Mouse (Mus musculus) kidney, adult 9 months (tissue): ENCODE measurements at regions not wholly inside any gene's neighbourhood (a gene's known extent, or its start where the extent isn't known, plus 50 kb on each side); places are given as distances from the start of the nearest gene placed in this dataset.

Experiments
- DNase-seq: peaks from one replicate; pipeline ENCODE4 v3.0.0; 2022

DNA sequence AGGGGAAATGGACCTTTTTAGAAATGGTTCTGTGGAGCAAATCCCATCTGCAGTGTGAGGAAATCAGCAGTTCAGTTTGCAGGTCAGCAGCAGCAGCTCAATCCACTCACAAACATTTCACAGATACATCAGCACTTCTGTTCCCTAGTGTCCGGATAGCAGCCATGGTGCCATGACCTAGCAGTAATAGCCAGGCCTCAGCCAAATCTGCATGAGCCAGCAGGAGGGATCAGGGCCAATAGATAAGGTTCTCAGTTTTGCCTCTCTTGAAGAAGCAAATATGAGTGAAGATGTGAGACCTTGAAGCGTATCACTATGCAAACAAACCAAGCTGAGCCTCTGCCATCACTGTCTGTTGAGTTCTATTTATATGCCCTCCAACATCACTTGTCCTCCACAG is 380.7 kb upstream of the Chrm3 start:
- no peak for DNase-seq

- no peak for DNase-seq
These were observed 365.1 kb upstream of the Chrm3 start for GRCm38 (mm10) chr13:10725745-10726171.

- no peak for DNase-seq
These were observed 364.7 kb upstream of the Chrm3 start for GRCm38 (mm10) chr13:10725335-10725734.

DNA sequence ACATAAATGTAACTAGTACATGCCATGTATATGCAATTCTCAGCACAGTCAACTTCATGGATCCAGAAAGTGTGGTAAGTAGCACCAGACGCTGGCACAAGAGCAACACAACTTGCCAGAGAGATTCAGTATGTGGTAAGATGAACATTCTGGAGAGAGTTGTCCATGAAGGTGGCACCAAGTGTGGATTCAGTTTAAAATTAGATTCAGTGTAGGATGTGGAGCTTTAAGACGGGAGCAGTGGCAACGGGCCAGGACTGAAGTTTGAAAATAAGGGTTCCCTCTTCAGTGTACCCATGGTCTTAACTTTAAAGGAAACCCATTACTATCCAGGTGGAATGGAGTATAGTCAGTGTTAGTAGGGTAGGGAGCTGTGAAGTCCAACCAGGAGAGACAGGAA is 360.0 kb upstream of the Chrm3 start:
- DNase-seq, result no peak

DNA sequence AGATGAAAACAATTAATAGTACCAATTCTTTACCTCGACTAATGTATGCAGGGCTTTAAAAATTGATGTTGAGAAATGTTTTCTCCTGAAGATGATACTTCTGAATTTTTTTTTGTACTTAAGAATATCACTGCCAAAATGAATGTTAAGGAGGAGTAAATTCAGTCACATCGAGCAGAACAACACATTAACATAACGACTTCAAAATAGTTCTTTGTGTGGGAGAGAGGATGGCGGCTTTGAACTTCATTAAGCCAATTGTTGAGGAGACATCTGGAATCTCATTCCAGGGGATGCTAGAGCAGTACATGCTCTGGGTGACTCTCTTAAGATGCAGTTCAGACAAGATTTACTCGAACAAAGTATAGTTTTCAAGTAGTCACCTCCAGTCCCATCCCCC is 350.8 kb upstream of the Chrm3 start:
- DNase-seq, result no peak

- no peak for DNase-seq
These were observed 350.3 kb upstream of the Chrm3 start for GRCm38 (mm10) chr13:10710909-10711308.

DNA sequence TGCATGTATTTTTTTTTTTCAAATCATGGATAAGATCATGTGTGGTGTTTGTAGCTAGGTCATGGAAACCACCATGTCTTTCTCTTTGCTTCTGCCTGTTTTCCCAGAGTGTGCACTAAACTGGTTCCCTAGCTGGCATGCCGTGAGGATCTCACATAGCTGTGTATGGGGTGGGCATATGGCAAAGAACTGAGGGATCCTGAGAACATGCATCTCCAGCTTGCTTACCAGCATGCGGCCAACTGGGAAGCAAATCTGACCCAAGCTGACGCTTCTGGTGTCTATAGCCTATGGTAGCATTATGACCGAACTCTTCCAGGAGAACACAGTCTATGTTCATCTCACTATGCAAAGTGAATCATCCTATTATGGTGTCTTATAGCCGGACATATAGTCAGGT is 336.5 kb upstream of the Chrm3 start:
- no peak for DNase-seq

GRCm38 (mm10) chr13:10696181-10696977 is 335.7 kb upstream of the Chrm3 start:
- DNase-seq, result peak; percentile 56

DNA sequence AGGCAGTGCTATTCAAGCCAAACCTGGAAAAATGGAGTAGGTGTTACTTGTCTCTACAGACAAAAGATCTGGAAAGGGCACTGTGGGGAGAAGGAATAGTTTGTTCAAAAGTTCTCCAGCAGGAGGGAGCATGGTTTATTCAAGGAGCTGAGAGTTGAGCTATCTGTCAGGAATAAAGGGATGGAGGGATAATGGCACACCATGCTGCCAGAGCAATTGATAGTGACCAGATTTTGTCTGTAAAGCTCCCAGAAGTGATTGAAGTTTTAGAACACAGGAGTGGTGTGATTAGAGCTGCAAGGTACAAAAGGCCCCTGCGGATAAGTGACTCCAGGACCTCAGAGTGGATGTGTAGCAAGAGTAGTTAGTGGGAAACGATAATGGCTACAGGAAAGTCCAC is 330.7 kb upstream of the Chrm3 start:
- no peak for DNase-seq

DNA sequence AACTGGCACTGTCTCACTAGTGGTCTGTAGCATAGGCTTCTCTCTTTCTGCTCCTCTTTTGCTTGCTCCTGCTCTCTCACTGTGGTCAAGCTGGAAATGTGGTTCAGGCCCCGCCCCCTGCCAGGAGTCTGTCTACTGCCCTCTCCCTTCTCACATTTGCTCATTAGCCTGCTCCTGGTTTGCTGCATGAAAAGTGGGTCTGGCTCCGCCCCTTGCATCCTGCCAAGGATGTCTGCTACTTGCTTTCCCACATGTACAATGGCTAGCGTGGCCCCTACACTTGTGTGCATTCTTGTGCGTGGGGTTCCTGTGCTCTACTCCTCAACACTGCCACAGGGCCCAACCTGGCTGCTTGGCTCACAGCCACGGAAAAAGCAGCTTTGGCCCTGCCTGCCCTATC is 326.7 kb upstream of the Chrm3 start:
- DNase-seq, result no peak

DNA sequence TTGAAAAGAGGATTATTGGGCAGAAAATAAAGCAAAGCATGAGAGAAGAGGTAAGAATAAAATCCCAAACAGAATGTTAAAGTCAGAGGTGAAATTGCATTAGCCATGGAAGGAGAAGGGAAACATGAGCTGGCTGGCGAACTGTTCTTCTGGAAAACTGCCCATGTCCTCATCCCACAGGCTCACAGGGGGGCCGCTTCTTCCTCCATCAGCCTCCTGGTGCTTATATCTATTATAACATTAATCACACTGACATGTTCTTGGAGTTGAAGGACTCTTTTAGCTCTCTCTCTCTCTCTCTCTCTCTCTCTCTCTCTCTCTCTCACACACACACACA is 293.4 kb upstream of the Chrm3 start:
- DNase-seq, result no peak

DNA sequence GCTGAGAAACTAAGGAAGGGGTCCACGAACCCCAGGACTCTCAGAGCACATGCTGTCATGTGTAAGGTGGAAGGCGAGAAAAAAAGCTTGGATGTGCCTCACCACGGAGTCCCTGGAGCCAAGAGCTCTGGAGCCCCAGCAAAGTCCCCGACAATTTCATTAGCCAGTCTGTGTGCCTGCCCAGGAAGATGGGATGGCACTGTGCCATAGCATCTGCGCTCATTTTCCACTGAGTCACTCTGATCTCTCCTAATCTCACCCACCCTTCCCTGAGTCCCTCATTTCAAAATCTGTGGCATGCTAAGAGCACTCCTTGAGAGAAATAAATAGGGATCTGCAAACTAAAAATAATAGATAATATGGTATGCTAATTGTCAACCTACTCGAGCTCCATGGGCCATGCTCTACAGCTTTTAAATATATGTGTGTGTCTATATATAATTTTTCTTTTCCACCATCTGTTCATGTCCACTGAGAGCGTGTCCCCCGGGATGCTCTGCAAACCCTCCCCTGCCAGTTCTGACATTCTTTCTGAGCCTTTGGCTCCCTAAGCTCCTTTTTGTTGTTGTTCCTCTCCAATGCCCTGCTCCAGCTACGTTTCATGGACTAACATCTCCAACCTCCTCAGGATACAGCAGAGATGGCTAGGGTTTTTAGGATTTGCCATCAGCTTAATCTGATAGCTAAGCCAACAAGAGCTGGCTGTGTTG is 292.9 kb upstream of the Chrm3 start:
- no peak for DNase-seq

DNA sequence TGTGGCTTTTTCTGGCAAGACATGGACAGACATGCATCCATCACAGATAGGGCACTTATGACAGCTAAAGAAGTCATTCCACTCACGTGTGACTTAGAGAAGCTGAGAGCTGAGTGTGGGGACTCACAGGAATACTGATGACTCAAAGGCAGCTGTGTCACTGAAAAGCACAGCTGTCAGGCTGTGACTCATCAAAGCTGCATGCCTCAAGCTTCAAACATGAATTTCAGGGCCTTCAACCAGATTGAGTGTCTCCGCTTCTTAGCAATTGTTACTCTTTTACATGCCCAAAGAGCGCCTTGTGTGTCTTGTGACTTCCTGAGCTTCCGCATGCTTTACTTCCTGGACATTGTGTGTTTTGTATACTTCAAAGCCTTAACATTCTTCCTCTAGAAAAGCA is 276.2 kb upstream of the Chrm3 start:
- no peak for DNase-seq

DNA sequence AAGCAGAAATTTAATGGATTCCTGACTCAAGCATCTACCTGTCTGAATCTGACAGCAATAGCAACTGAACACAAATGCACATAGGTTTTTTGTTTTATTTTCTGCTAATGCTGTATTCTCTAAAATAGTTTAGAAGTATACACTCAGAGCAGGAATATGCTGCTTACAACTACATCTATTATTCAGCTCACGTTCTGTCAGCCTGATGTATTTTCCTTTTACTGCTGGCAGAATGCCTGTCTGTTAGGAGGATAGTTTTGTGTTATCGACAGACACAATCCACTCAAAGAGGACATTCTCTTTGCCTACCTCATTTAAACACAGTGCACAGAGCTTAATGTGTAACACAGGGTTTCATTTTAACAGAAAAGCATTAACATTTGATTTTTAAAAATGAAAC is 269.8 kb upstream of the Chrm3 start:
- no peak for DNase-seq

DNA sequence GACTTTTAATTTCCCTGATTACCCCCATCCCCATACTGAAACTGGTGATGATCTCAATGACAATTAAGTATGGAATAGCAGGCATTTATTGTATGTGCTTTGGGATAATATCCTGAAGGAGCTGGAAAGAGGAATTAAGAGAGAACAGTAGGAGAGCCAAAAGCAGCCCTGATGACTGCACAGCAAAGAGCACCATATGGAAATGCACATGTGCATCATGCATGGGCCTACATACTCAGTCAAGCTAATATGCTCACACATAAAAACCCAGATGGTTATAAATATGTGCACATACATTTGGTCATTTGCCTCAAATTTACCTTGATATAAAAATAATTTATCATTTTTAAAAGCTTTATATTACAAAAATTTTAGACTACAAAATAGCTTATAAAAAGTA is 259.0 kb upstream of the Chrm3 start:
- DNase-seq, result no peak

DNA sequence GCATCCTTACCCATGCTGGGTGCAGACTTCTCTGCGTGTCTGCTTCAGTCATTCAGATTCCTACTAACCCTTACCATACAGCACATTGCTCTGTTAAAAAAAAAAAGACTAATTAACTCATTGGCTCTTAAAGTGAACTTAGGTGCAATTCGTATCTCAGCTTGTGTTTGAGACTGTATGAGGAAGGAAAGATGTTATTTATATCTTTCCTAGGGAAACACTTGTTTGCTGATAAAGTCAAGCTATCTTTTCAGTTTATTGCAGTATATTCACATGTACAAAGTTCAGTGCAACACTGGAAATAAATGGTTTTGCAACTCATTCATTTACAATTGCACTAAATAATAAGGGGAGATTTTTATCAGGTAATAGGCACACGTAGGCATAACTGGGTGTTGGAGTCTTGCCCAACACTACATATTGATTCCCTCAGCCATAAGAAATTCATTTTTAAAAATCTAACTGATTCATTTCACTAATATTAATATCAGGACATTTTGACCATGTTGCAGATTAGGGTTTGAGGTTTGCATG is 257.8 kb upstream of the Chrm3 start:
- DNase-seq, result no peak

GRCm38 (mm10) chr13:10574951-10575350 is 214.3 kb upstream of the Chrm3 start:
- no peak for DNase-seq

- no peak for DNase-seq
These were observed 206.2 kb upstream of the Chrm3 start for GRCm38 (mm10) chr13:10566825-10567224.

DNA sequence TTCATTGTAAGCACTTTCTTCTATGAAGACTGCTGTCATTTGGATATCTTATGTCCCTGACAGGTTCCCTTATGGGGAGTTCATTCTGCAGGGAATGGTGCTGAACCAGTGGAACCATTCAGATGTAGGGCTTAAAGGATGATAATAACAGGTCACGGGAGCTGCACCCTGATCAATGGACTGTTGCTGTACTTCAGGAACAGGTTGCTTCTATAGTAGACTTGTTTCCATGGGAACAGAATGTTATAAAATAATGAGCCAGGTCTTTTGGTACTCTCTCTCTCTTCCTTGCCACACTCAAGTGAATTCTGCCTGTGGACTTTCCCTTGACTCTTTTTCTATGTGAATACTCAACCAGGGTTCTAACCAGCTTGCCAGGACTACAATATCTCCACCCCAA is 196.9 kb upstream of the Chrm3 start:
- no peak for DNase-seq

GRCm38 (mm10) chr13:10554595-10554994 is 193.9 kb upstream of the Chrm3 start:
- DNase-seq, result no peak

DNA sequence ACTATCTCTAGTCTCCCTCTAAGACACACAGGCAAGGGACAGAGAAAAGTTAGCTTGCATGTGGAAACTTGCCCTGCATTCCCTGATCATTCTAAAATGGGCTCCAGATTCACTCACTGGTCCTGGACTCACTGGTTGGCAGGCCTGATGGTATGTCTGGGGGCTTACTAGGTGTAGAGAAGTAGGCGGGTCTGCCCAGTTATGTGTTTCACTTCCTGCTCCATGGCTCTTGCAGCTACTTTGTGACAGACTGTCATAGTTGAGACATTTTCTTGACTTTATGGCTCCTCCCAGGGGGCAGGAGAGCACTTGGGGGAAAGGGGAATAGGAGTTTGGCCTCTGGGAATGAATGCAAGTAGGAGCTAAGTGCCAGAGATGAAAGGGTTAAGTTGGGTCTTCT is 182.1 kb upstream of the Chrm3 start:
- no peak for DNase-seq

DNA sequence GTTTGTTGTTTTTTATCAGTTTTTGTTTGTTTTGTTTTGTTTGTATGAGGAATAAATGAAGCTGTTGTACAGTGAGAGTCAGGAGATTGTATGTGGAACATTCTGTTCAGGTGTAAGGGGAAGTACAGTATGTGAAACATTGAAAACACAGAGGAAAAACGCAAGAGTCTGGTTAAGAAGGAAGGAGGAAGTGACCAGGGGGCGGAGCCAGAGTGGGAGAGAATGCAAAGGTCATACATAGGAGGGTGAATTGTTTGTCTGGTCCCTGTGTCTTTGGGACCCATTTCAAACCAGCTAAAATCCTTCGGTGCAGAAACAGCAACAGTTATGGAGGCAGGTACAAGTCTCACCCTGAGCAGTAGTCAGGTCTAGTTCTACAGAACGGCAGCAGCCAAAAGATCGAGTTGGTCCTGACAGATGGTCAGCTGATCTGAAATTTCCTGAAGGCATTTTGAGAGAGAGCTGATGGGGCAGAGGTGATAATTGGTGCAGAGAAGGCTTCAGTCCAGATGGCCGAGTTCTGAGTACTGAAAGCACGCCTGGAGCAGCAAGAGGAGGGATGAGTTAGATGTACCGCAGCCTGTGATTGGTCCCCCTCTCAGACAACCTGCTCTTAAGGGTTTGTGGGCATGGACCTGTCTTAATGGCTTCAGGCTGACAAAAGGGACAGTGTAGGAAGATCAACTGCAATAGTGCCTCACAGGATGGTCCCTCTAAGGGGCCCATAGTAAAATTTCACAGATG is 179.7 kb upstream of the Chrm3 start:
- DNase-seq, result no peak

DNA sequence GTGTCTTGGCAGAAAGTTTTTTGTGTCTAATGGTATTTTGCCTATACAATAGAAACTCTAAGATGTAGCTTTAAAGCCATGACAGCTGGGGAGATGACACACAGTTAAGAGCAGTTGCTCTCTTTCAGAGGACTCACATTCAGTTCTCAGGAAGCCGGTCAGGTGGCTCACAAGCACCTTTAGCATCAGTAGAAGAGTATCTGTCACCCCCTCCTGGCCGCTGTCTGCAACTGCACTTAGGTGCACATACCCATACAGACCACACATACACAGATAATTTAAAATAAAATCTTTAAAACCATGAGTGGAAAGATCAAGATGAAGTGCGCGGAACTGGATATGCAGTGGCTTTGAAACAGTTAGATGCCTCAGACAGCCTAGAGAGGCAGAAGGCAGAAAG is 178.3 kb upstream of the Chrm3 start:
- DNase-seq, result peak; percentile 17

DNA sequence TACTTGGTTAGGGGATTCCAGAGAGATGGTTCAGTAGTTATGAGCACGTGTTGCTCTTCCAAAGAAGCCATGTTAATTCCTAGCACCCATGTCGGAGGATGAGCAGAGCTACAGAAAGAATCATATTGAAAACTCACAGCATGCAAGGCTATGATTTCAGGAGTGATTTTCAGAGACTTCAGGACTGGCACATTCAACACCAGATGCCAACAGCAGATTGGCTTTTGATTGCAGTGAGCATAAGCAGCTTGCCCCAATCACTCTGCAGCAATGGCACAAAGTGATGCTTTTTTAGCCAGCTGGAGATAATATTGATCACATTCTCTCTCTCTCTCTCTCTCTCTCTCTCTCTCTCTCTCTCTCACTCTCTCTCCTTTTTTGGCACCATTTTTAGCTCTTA is 166.6 kb upstream of the Chrm3 start:
- no peak for DNase-seq
